Mouse (Mus musculus) adipose tissue, adult 10 weeks (tissue): Measurements from ENCODE around the gene Galnt12. TPM values are rescaled to one million over a fixed set of nuclear protein-coding genes. Genes with fewer than 3 reads are reported as not detected.

Source experiments
- polyA plus RNA-seq: library from polyadenylated mRNA; stranded (reverse); fragments of 350-450 nt; fragmentation: Illumina TruSeq; extraction: RNeasy Lipid Tissue Mini Kit (QIAGEN cat#74804); gene quantifications from one replicate; pipeline ENCODE4 v1.2.3, GENCODE M21; 2014; ENCODE audit warnings: low read depth, low replicate concordance

The Galnt12 gene
- polyA plus RNA-seq = 40.1 TPM

GRCm38 (mm10) chr4:47091493-47092386 is at the start of gene Galnt12:
TSS of gene Galnt12 (plus strand) at chr4:47091909.

DNA sequence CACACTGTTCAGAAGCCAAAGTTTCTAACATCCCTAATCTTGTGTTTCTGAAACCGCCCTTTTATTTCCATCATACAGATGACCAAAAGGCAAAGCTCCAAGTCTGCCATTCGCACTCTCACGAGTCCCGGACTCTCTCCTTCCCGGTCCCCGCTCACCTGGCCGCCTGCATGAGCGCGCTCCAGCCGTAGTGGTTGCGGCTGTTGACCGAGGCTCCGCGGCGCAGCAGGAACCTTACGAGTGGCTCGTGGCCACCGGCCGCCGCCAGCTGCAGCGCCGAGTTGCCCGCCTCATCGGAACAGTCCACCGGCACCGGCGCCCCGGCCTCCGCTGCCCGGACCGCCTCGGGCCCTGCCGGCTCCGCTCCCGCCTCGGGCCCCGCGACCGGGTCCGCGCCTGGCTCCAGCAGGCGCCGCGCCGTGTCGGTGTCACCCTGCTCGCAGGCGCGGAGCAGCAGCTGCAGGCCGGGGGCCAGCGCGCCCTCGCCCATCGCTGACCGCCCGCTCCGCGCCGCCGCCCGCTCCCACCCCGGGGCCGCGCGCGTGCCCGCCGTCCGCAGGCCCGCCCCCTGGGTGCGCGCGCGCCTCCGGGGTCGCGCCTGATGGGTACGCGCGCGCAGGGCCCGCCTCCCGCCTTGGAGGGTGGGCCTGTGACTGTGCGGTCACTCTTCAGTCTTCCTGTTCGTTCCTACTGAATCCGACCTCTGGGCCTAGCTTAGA is 34.8 kb upstream of the Galnt12 start, which contains the start of gene Anks6:
Gene Anks6 (minus strand): TSS at position 637 of the 719 bp plus-strand sequence.

Other genes with a start within 250 kb of the Galnt12 start
- gene Gabbr2, start 100.0 kb upstream of the Galnt12 start, polyA plus RNA-seq = 0.62 TPM
- gene Anks6, start 34.5 kb upstream of the Galnt12 start, polyA plus RNA-seq = 8.9 TPM
- 89.9 TPM for gene Col15a1, start 116.3 kb downstream of the Galnt12 start, polyA plus RNA-seq